Mouse (Mus musculus): ENCODE data around the gene Scn1b. TPM values are rescaled to one million over a fixed set of nuclear protein-coding genes. Genes with fewer than 3 reads are reported as not detected.

Scn1b gene
- total RNA-seq, 2 experiments from 2014 or later = 669 to 714 TPM

- DNase-seq (ENCODE audit: low spot score in 2 of 2) = peak in 1 of 2 experiments; percentile 47
Observed at GRCm38 (mm10) chr7:31149751-31150565, 23.2 kb upstream of the Scn1b start.

- no peak for DNase-seq (ENCODE audit: low spot score in 2 of 2)
Observed at GRCm38 (mm10) chr7:31149271-31149670, 22.5 kb upstream of the Scn1b start.

- no peak for DNase-seq (ENCODE audit: low spot score in 2 of 2)
Observed at GRCm38 (mm10) chr7:31148756-31149155, 22.0 kb upstream of the Scn1b start.

GRCm38 (mm10) chr7:31148086-31148485 lies 21.3 kb upstream of the Scn1b start:
- DNase-seq (ENCODE audit: low spot score in 2 of 2) = no peak

GRCm38 (mm10) chr7:31145596-31146160 lies 18.9 kb upstream of the Scn1b start:
- no peak for DNase-seq (ENCODE audit: low spot score in 2 of 2)

GRCm38 (mm10) chr7:31144886-31145285 lies 18.1 kb upstream of the Scn1b start:
- DNase-seq (ENCODE audit: low spot score in 2 of 2) = no peak

- no peak for DNase-seq (ENCODE audit: low spot score in 2 of 2)
Observed at GRCm38 (mm10) chr7:31140941-31141340, 14.1 kb upstream of the Scn1b start.

- DNase-seq (ENCODE audit: low spot score in 2 of 2) = no peak
Observed at GRCm38 (mm10) chr7:31140302-31140701, 13.5 kb upstream of the Scn1b start.

GRCm38 (mm10) chr7:31139765-31140164 lies 13.0 kb upstream of the Scn1b start:
- peak in 1 of 2 experiments; percentile 68 for DNase-seq (ENCODE audit: low spot score in 2 of 2)

- no peak for DNase-seq (ENCODE audit: low spot score in 2 of 2)
Observed at GRCm38 (mm10) chr7:31135717-31136116, 8.9 kb upstream of the Scn1b start.

GRCm38 (mm10) chr7:31131866-31132265 lies 5.1 kb upstream of the Scn1b start:
- no peak for DNase-seq (ENCODE audit: low spot score in 2 of 2)

- peak in 1 of 2 experiments; percentile 70 for DNase-seq (ENCODE audit: low spot score in 2 of 2)
Observed at GRCm38 (mm10) chr7:31130841-31131240, 4.0 kb upstream of the Scn1b start.

- DNase-seq (ENCODE audit: low spot score in 2 of 2) = no peak
Observed at GRCm38 (mm10) chr7:31130197-31130596, 3.4 kb upstream of the Scn1b start.

- DNase-seq (ENCODE audit: low spot score in 2 of 2) = no peak
Observed at GRCm38 (mm10) chr7:31128157-31128705, 1.4 kb upstream of the Scn1b start.

GRCm38 (mm10) chr7:31126211-31126751 lies 522 bp downstream of the Scn1b start:
- DNase-seq (ENCODE audit: low spot score in 2 of 2) = peak in 1 of 2 experiments; percentile 66

- no peak for DNase-seq (ENCODE audit: low spot score in 2 of 2)
Observed at GRCm38 (mm10) chr7:31125116-31125515, 1.7 kb downstream of the Scn1b start.

GRCm38 (mm10) chr7:31124381-31124780 lies 2.4 kb downstream of the Scn1b start:
- no peak for DNase-seq (ENCODE audit: low spot score in 2 of 2)

- DNase-seq (ENCODE audit: low spot score in 2 of 2) = no peak
Observed at GRCm38 (mm10) chr7:31123697-31124096, 3.1 kb downstream of the Scn1b start.

GRCm38 (mm10) chr7:31122641-31123631 lies 3.9 kb downstream of the Scn1b start:
- no peak for DNase-seq (ENCODE audit: low spot score in 2 of 2)

GRCm38 (mm10) chr7:31119556-31119955 lies 7.2 kb downstream of the Scn1b start:
- DNase-seq (ENCODE audit: low spot score in 2 of 2) = no peak

- no peak for DNase-seq (ENCODE audit: low spot score in 2 of 2)
Observed at GRCm38 (mm10) chr7:31118486-31118885, 8.3 kb downstream of the Scn1b start.
